Mouse (Mus musculus): ENCODE results near the gene Cbs.

- no peak for TF ChIP-seq CTCF (IDR thresholded peaks at IDR 0.05; ENCODE audit: control insufficient read depth, insufficient read depth, low read length)
- TF ChIP-seq POLR2A (IDR thresholded peaks at IDR 0.05; ENCODE audit: borderline replicate concordance, control insufficient read depth, low read depth, low read length), result peak; percentile 75; the same call in 1 of the 2 replicates
These were observed 21.6 kb upstream of the Cbs start, which contains the start of gene U2af1 for GRCm38 (mm10) chr17:31658468-31659185.

All from bone marrow, adult 2 months (tissue).